Mouse (Mus musculus) intestine, embryonic 16.5 days (tissue): ENCODE data around the gene Gpr45. TPM values are rescaled to one million over a fixed set of nuclear protein-coding genes. Genes with fewer than 3 reads are reported as not detected.

Source experiments
- ATAC-seq: fragments of 200-750 bp; cut with Nextera tagmentation; 2 replicates; pipeline ENCODE4 v1.8.0; 2017; ENCODE audit warnings: moderate TSS enrichment, moderate library complexity
- H3K27ac ChIP-seq: fragments of 300-500 bp; sonication (generic); 2 replicates; pipeline ENCODE4 v1.5.1; 2014; ENCODE audit warnings: mild to moderate bottlenecking, low read length
- H3K27me3 ChIP-seq: fragments of 300-500 bp; sonication (generic); replicated peaks from 2 replicates; pipeline ENCODE4 v1.6.1; 2014; ENCODE audit warnings: low read length, control low read depth, mixed read lengths; ENCODE audit not compliant: control insufficient read depth, insufficient read depth
- H3K36me3 ChIP-seq: fragments of 300-500 bp; sonication (generic); 2 replicates; pipeline ENCODE4 v1.6.1; 2014; ENCODE audit warnings: low read length, control low read depth; ENCODE audit not compliant: control insufficient read depth, insufficient read depth
- H3K4me1 ChIP-seq: fragments of 300-500 bp; sonication (generic); 2 replicates; pipeline ENCODE4 v1.6.1; 2014; ENCODE audit warnings: low read length, control low read depth, mixed read lengths; ENCODE audit not compliant: control insufficient read depth, insufficient read depth
- H3K4me2 ChIP-seq: fragments of 300-500 bp; sonication (generic); 2 replicates; pipeline ENCODE4 v1.6.1; 2014; ENCODE audit warnings: low read depth, low read length, control low read depth
- H3K4me3 ChIP-seq: fragments of 300-500 bp; sonication (generic); 2 replicates; pipeline ENCODE4 v1.5.1; 2014; ENCODE audit warnings: mild to moderate bottlenecking, low read length
- H3K9ac ChIP-seq: fragments of 300-500 bp; sonication (generic); 2 replicates; pipeline ENCODE4 v1.6.1; 2014; ENCODE audit warnings: low read depth, low read length
- H3K9me3 ChIP-seq: fragments of 300-500 bp; sonication (generic); 2 replicates; pipeline ENCODE4 v1.6.1; 2016; ENCODE audit warnings: low read length, control low read depth; ENCODE audit not compliant: control insufficient read depth
- WGBS: fragments of 180-500 bp; shearing (Covaris S2); extraction: QIAGEN DNeasy Blood & Tissue Kit; methylation state at CpG from one replicate; pipeline ENCODE4 v1.1.7; 2014; 5-methylcytosine and 5-hydroxymethylcytosine counted together
- microRNA-seq: library from miRNA; unstranded; fragments of <30 nt; microRNA quantifications from one replicate; pipeline ENCODE4, GENCODE M21; 2016
- polyA plus RNA-seq: library from polyadenylated mRNA; unstranded; fragments of >200 nt; fragmentation: Nextera tagmentation; extraction: Ambion mirVana; gene quantifications from 2 replicates; pipeline ENCODE4 v1.2.1, GENCODE M21; 2015

Gene Gpr45
- polyA plus RNA-seq, 1 experiment from 2014 or later, result 3.6 TPM

DNA sequence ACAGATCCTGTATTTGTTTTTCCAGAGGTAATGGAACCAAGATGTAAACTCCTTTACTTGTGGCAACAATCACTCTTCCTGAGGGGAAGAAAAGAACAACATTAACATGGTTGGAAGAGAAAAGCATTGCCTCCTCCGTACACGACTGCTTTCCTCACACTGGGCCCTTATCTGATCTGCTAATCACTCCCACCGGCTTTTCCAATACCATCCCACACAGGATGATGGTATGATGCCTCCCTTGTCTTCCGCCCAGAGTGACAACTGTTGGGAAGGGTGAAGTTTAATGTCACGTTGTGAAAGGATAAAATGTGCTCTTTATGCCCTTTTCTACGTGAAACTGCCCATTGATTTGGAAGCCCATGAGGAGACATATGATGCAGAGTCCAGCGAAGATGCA, 114.9 kb downstream of the Gpr45 start:
- no peaks in the 10 kb centered on the region for H3K27me3 ChIP-seq
- WGBS, result 73% methylated on average over 7 of the region's 7 CpGs
- H3K4me3 ChIP-seq, result no peak overlapping the region
- H3K4me2 ChIP-seq, result no peak overlapping the region
- no peaks in the 10 kb centered on the region; the same call in 1 of the 2 replicates for H3K4me1 ChIP-seq
- no peak overlapping the region for H3K9ac ChIP-seq
- H3K36me3 ChIP-seq, result no peaks in the 10 kb centered on the region
- H3K27ac ChIP-seq, result no peak overlapping the region
- H3K9me3 ChIP-seq, result no peaks in the 10 kb centered on the region
- no peak for ATAC-seq

DNA sequence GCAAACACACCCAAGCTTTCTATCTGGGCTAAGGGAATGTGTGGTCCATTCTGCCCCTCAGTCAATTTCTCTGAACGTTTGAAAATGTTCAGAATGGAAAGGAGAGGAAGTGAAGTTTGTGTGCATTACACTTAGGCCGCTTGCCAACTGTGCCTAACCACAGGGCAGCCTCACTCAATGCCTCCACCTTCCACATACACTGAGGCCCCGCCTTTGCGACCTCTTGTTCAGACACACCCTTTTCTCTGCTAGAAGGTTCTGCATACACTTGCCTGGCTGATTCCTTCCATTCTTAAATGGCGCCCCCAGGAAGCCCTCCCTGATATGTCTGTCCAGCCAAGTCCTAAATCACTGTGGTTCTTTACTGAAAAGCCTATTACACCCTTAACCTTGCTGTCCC, 118.1 kb downstream of the Gpr45 start:
- H3K4me2 ChIP-seq, result no peak overlapping the region
- 75% methylated on average over 5 of the region's 5 CpGs for WGBS
- H3K9ac ChIP-seq, result no peak overlapping the region
- 0 out of 2 replicates have a peak, but pooled peaks cover 7% of the 10 kb centered on the region for H3K36me3 ChIP-seq
- no peaks in the 10 kb centered on the region for H3K27me3 ChIP-seq
- H3K27ac ChIP-seq, result no peak overlapping the region
- H3K9me3 ChIP-seq, result no peaks in the 10 kb centered on the region
- no peak overlapping the region for H3K4me3 ChIP-seq
- H3K4me1 ChIP-seq, result no peaks in the 10 kb centered on the region; the same call in 1 of the 2 replicates
- peak; percentile 58 for ATAC-seq

DNA sequence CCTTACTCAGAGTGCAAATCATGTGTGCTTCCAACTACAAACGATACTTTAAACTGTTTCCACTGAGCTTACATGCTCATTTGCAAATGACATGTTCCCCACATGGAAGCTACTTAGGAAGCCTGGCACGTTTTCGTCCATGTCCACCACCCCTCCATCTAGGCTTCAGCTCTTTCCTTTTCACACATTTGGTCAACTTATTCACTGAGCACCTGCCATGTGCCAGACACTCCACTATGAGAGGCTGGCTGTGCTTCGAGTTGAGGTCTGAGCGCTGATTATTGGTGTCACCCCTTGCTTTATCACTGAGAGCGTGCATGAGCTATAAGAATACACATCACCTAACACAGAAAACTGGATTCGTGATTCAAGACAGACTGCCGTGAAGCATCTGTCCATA, 119.4 kb downstream of the Gpr45 start:
- no peak overlapping the region for H3K27ac ChIP-seq
- no peak overlapping the region for H3K4me2 ChIP-seq
- H3K36me3 ChIP-seq, result 0 out of 2 replicates have a peak, but pooled peaks cover 7% of the 10 kb centered on the region
- H3K9ac ChIP-seq, result no peak overlapping the region
- no peaks in the 10 kb centered on the region for H3K9me3 ChIP-seq
- no peak for ATAC-seq
- H3K27me3 ChIP-seq, result no peaks in the 10 kb centered on the region
- 93% methylated on average over 8 of the region's 8 CpGs for WGBS
- H3K4me3 ChIP-seq, result no peak overlapping the region
- no peaks in the 10 kb centered on the region; the same call in 1 of the 2 replicates for H3K4me1 ChIP-seq

DNA sequence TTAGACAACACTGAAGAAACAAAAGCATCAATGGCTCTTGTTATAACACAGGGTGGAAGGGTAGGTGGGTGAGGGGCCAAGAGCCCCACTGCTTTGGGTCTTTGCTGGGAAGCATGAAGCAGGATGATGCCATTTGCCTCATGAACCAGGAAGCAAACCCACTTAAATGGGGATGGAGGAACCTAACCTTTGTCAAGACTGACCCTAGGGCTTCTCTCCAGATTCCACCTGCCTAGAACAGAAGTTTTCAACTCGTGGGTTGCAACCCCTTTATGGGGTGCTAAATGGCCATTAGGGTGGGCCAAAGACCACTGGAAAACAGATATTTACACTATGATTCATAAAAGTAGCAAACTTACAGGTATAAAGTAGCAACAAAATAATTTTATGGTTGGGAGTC, 119.9 kb downstream of the Gpr45 start:
- WGBS, result 46% methylated on average over 1 of the region's 1 CpGs
- no peak for ATAC-seq

DNA sequence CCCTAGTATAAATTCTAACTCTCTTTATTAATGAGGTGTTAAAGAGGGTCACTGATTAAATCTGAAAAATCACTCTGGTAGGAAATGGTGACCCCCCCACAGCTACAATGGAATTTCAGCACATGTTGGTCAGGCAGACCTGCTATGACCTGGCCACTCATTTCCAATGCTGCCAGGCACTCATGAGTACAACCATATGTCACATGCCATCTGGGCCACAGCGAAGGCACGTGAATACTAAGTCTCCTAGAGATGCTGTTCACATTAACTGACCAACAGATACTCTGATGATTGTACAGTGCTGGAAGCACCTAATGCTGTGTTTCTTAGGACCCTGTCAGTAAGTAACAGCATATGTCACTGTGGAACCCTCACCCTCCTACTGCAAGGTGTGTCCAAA, 122.1 kb downstream of the Gpr45 start:
- Histone ChIP-seq H3K27me3 (no peaks in the 10 kb centered on the region), H3K36me3 (0 out of 2 replicates have a peak, but pooled peaks cover 7% of the 10 kb centered on the region), H3K4me1 (no peaks in the 10 kb centered on the region; the same call in 1 of the 2 replicates), H3K9ac (no peak overlapping the region), H3K4me2 (no peak overlapping the region), H3K9me3 (no peaks in the 10 kb centered on the region), H3K27ac (no peak overlapping the region), H3K4me3 (no peak overlapping the region)
- WGBS, result 91% methylated on average over 2 of the region's 2 CpGs
- no peak for ATAC-seq

More for the DNA sequence above, 119.9 kb downstream of the Gpr45 start:
- H3K9me3 ChIP-seq, result no peaks in the 10 kb centered on the region
- H3K4me1 ChIP-seq, result no peaks in the 10 kb centered on the region; the same call in 1 of the 2 replicates
- no peaks in the 10 kb centered on the region for H3K27me3 ChIP-seq
- H3K36me3 ChIP-seq, result 0 out of 2 replicates have a peak, but pooled peaks cover 7% of the 10 kb centered on the region
- H3K9ac ChIP-seq, result no peak overlapping the region
- no peak overlapping the region for H3K4me2 ChIP-seq
- no peak overlapping the region for H3K27ac ChIP-seq
- H3K4me3 ChIP-seq, result no peak overlapping the region

DNA sequence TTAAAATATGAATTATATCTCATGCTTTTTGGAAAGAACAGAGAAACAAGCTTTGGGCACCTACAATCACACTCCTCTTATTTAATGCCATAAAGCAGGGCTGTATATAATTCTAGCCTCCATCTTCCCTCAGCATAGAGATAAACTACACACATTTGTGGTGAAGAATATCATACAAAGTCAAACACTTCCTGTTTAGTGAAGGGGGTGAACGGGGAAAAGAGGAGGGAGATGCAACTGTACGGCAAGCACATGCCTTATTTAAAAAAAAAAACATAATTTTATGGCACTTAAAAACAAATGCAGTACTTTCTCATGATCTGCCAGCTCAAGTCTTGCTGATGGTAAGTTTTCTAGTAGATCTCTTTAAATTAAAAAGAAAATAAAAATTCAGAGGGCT, 125.5 kb downstream of the Gpr45 start:
- ATAC-seq, result no peak
- H3K4me3 ChIP-seq, result no peak overlapping the region
- no peak overlapping the region for H3K27ac ChIP-seq
- H3K4me1 ChIP-seq, result no peaks in the 10 kb centered on the region; the same call in 1 of the 2 replicates
- H3K36me3 ChIP-seq, result 0 out of 2 replicates have a peak, but pooled peaks cover 7% of the 10 kb centered on the region
- H3K4me2 ChIP-seq, result no peak overlapping the region
- 67% methylated on average over 2 of the region's 2 CpGs for WGBS
- H3K27me3 ChIP-seq, result no peaks in the 10 kb centered on the region
- H3K9ac ChIP-seq, result no peak overlapping the region
- H3K9me3 ChIP-seq, result no peaks in the 10 kb centered on the region

DNA sequence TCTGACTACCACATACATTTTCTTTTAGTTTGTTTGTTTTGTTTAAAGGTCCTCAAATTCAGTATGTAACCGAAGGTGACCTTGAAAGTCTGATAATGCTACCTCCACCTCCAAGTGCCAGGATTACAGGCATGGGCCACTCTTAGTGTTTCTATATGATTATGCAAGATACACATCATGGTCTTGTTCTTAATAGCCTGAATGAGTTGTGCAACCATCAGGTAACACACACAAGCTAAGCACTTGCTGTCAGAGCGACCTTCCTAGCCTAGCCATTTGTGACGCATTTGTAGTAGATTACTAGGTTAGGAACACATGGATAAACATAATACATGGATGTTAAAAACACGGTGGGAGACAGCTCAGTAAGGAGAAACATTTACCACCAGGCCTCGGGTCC, 130.3 kb downstream of the Gpr45 start:
- 83% methylated on average over 5 of the region's 5 CpGs for WGBS
- Histone ChIP-seq H3K4me2 (no peak overlapping the region), H3K4me3 (no peak overlapping the region), H3K9ac (no peak overlapping the region), H3K4me1 (no peaks in the 10 kb centered on the region; the same call in 1 of the 2 replicates), H3K27me3 (no peaks in the 10 kb centered on the region), H3K27ac (no peak overlapping the region), H3K9me3 (no peaks in the 10 kb centered on the region), H3K36me3 (no peaks in the 10 kb centered on the region; the same call in 1 of the 2 replicates)
- ATAC-seq, result no peak

Small RNA genes lying within 50 kb of the gene (microRNA-seq; reads per million reads assigned to microRNA genes)
- gene Gm24001, result not detected

Other genes starting within 250 kb of the Gpr45 start
- 61.6 and 65.6 TPM in 2 replicates for gene Mrps9, start 101.6 kb upstream of the Gpr45 start, polyA plus RNA-seq
- 8.6 and 9.8 TPM in 2 replicates for gene Tgfbrap1, start 145.8 kb downstream of the Gpr45 start, polyA plus RNA-seq
- gene AI597479, start 145.8 kb downstream of the Gpr45 start, polyA plus RNA-seq, result 22.3 and 23.6 TPM in 2 replicates
- gene Fhl2, start 244.1 kb downstream of the Gpr45 start, polyA plus RNA-seq, result 51.2 and 58.4 TPM in 2 replicates